Mouse (Mus musculus) liver (tissue): ENCODE measurements around the gene Ifih1.

Experiments
- DNase-seq: peaks from one replicate; pipeline ENCODE4 v3.0.0-alpha.2; 2020; ENCODE audit warnings: mixed read lengths

Gene Ifih1

DNA sequence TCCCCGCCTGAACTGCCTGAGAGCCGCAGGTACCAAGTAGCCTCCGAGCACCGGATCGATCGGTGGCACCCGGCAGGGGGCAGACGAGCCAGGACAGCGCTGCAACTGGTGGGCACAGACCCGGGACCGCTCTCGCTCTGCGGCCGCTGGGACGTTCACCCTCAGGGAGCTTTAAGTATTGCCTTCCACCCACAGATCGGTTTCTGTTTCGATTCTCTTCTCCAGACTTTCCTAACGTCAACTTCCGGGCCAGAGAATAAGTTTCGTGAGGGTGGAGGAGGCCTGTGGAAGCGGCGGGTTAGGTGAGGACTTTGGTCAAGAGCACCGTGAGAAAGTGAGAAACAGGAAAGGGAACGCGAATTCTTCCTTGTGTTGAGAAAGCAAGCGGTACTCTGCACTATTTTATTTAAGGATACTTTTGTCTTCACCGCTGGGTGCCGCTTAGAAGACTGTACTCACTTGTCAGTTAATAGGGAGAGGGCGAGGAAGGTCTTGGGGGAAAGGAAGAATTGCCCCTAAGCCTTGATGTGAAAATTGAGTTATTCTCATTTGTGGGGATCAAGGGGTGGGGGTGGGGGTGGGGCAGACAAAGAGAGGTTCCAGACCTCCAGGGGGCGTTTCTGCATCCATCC, at the start of gene Ifih1:
Gene Ifih1, minus strand, starts transcription at position 242 of the 632 bp plus-strand sequence.
- peak; percentile 80 for DNase-seq

DNA sequence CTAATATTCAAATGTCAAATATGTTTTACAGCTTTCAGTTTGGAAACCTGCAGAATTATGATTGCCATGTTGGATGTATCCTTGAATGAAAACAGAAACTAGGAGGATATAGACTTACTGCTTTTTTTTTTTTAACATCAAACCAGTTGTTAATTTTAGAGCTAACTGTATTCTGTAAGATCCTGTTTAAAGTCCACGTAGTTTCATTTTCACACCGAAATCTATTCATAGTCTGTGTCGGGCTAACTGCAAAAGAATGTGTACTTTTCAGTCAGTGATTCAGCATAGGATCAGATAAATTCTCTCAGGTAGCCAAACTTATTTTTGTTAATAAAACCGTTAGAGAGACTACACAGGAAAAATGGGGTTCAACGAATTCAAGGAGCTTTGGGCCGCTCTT, 39.9 kb upstream of the Ifih1 start:
- no peak for DNase-seq

DNA sequence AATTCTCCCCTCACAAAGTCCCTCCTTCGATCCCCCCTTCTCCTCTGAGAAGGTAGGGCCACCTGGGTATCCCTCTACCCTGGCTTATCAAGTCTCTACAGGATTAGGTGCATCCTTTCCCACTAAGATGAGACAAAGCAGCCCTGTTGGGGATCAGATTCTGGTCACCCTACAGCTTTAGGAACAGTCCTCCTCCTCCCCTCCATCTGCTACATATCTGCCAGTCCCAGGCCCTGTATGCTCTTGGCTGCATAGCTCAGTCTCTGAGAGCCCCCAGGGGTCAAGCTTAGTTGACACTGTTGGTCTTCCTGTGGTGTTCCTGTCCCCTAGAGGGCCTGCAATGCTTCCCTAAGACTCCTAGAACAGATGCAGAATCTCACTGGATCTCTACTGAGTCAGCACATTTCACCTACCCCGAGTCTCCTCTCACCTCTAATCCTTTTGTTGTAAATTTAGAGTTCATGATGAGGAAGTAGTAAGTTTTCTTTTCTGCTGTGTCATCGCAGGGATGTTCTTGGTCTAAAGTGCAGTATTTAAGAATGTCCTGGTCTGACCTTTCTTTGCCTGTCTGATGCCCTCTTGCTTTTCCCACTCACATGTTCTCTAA, 39.0 kb upstream of the Ifih1 start:
- no peak for DNase-seq

DNA sequence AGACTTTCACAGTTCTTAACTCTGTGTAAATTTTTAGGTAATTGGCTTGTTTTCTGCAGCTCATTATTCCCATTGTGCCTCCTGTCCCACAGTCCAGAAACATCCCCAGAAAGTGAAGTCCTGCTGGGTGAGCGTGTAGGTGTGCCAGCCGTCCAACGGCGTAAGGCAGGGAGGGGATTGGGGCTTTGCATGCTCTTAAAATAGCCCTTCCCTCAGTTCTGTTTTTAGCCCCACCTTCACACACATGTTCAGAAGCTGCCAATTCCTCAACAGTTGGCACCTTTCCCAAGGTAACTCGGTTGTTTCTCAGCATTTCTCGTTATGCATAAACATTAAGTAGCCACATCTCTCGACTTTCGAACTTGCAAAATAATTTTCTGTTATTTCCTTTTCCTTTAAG, 35.6 kb upstream of the Ifih1 start:
- no peak for DNase-seq

DNA sequence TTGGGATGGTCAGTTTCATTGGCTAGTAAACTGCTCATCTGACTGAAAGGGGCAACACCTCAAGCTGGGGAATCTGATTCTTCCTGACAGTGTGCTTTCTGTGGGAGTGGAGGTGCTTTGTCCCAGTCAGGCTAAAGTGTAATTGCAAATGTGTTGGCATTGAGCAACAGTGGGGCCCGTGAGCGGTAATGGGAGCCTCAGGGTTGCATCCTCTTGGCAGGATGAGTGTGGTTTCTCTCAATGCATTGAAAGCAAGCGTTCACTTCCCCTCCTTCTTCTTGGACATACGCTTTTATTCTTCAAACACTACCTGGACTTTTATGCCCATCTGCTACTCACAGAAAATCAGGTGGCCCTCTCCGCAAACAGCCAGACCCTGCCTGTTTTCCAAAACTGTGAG, 26.7 kb upstream of the Ifih1 start:
- DNase-seq = no peak

DNA sequence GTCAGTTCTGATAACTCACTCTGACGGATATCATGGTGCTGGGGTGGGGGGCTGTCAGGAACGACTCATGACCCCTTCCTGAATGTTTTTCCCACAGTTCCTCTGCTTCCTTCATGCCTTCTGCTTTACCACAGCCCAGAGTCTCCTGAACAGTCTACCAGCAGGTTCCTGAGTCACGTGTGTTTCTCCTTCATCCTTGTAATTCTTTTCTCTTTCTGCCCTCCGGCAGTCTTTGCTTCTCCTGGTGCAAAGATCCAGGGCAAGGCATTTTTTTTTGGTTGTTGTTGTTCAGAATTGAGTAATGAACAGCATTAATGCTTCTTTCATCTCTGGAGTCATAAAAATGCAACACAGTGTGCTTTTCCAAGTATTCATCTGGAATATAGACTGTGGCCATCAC, 24.7 kb upstream of the Ifih1 start:
- DNase-seq = no peak

DNA sequence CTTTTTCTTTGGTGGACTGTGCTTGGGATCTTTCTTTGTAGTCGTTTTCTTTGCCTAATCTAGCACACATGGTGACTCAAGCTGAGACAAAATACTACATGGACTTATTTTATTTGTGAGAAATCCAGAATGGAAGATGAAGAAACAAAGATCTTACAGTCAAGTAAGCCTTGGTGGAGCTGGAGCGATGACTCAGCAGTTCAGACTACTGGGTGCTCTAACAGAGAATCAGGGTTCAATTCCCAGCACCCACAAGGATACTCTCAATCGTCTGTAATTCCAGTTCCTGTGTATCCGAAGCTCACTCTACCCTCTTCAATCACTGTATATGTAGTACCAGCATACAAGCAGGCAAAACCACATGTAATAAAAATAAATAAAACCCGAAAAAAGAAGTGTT, 24.2 kb upstream of the Ifih1 start:
- DNase-seq = peak; percentile 33

DNA sequence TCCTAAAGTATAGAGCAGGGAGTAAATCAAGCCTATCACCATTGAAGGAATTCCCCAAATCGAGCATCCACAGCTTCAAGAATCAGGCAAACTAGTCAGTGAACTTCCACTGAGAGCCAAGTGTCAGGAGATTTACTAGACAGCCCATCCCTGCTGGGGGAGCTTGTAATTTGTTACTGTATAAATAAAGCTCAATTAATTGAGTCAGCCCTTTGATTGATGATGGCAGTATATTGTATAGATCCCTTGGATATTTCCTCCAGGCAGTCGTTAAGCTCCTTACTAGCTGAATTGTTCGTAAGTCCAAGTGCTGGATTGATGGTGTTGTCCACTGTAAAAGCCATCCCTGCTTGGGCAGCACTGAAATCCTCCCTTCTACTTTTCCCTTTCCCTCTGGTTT, 23.8 kb upstream of the Ifih1 start:
- DNase-seq = no peak

DNA sequence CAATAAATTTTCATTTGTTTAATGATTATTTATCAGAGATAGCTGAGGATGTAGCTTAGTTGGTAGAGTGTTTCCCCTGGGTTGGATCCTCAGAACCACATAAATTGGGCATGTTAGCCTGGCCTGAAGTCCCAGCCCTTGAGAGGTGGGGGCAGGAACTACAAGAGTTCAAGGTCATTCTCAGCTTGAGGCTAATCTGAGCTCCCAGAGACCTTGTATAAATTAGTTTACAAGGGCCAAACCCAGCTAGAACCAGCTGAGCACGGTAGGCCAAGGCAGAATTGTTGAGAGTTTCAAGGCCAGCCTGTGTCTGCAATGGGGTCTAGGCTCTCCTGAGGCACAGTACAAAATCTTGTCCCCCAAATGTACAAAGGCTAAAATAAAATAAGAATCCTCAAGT, 19.5 kb upstream of the Ifih1 start:
- no peak for DNase-seq

DNA sequence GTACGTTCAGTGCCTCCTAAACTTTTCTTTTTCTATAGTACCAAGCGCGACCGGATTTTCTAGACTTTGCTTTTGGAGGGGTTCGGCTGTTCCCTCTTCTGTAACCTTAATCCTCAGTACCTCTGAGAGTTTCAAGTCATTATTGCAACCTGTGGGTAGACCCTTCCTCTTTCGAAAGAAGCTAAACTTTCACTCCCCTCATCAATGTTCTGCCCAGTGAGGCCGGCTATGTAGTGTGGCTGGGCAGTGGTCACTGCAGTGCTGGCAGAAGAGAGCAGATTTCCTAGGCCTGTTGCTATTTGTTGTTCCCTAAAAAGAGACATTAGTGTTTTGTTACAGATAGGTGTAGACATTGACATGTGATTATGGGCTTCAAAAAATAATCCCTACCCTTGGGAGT, 18.8 kb upstream of the Ifih1 start:
- no peak for DNase-seq

DNA sequence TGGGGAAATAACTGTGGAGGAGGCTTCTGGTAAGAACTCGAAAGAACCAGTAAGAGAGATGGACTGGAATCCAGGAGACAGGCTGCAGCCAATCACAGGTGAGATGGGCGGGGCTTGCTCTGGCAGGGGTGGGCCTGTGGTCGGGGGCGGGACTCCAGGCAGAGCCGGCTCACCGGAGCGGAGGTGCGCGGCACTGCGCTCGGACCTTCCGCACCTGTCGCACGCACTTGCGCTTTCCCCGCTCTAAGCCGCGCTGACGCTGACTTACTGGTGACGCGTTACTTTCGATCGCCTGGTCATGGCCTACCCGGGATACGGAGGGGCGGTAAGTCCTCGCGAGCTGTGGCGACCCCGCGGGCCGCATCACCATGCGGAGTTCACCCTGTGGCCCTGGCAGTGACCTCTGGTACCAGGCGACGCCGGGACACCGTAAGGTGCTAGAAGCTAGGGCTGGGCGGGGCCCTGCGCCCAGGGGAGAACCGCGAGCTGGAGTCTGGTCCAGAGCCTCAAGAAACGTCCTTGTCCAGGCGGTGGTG, 18.1 kb upstream of the Ifih1 start, which contains the start of gene Gca:
Gene Gca, plus strand, starts transcription at position 151 of the 536 bp plus-strand sequence.
- DNase-seq = peak; percentile 93

DNA sequence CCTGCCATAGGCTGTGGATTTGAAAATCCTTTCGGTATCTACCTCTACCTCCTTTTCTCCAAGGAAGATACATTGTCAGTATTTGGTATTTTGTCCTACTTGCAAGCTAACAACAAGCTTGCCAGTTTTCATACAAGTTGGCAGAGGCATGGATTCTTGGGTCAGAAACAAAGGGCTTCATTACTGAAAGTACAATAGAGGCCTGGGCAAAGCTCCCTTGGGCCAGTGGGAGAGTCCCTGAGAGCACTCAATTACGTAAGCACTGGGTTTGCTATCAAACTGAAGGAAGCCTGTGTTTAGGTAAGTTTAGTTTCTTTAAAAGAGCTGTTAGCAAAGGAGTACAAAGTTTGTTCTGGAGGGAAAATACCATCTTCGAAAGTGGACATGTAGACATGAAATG, 16.5 kb upstream of the Ifih1 start:
- no peak for DNase-seq

DNA sequence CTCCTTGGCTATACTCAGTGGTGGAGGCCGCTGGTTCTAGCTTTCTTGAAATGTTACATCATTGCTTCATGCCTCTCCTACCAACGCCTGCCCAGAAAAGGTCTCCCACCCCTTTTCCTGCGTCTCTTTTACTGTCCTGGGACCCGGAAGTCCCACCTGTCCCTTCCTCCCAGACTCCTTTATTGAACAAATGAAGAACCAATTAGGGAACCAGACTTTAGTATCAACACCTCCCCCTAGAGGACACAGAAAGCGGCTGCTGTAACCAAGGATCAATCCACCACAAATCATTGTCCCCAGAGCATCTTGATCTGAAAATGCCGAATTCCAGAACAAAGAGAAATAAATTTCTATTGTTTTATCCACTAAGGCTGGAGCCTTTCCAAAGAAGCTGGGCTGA, 14.5 kb upstream of the Ifih1 start:
- no peak for DNase-seq

DNA sequence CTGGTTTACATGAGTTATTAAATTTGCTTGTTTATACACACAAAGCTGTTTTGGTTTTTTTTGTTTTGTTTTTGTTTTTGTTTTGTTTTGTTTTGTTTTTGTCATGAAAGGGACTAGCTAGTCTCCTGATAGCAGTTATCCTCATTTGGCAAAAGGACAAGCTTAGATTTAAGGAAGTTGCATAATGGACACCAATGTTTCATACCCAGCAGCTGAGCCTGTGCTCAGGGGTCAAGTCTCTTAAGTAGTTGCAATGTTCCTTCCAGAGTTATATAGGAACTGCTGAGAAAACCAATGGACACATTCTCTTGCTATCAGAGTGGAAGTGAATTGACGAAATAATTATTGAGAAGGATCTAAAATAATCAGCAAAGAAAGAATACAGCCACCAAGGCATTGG, 10.0 kb upstream of the Ifih1 start:
- no peak for DNase-seq

DNA sequence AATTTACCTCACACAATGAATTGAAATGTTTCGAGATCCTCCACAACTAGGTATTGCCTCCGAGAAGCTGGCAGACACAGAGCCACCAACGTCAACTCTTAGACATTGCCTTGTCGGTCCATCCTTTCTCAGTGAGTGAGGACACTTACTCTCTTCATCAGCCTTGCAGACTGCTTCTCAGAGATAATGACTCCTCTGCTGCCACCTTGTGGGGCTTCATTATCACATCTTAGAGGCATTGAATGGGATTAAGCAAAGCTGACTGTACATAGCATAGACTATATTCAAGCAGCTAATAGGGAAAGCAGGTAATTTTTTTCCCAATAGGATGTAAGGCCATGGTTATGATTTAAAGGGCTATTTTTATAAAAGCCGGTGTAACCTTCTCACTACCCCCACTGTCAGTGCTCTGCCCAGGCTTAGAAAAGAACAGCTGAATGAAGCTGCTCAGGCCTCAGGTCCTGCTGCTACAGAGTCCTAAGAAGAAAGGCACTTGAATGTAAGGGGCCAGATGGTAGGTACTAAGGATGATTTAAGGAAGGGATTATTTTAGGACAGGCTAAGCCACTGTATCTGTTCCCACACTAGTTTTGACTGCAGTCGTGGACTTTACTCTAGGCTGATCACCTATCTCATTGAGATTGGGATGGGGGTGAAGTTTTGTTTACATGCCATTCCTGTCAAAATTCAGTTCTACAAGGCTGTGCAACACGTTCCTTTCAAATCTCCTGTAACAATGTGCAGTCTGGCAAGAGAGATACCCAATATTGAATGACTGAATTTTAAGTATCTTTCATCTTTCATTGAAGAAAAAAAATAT, 8.7 kb upstream of the Ifih1 start:
- peak; percentile 58 for DNase-seq

DNA sequence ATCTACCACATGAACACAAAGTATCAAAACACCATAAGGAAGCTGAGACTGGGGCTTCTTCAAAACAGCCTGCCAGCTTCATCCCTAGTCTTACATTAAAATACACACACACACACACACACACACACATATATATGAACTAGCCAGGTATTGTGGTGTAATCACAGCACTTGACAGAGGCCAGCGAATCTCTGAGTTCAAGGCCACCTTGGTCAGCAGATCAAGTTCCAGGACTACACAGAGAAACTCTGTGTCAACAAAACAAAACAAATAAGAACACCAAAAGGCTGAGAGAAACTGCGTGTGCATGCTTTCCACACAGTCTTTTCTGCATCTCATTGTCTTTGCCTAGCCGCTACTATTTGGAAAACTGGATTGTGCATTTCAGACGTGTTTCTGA, 6.4 kb upstream of the Ifih1 start:
- no peak for DNase-seq

DNA sequence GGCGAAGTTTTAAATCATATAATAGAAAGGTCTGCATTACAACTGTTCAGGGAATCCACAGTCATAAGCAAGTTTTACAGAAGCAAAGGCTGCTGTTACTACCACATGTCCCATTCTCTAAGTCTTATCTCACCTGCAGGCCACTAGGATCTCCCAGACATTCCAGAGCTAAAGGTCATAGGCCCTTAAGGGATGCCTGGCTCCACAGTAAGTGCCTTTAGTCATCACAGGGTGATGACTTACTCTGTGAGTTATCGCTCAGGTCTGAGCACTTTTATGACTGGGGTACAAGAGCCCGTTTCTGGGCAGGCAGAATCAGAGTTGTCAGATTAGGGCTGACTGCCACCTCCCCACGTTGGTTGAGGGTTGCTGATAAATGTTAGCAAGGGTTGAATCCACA, 5.8 kb upstream of the Ifih1 start:
- DNase-seq = no peak

DNA sequence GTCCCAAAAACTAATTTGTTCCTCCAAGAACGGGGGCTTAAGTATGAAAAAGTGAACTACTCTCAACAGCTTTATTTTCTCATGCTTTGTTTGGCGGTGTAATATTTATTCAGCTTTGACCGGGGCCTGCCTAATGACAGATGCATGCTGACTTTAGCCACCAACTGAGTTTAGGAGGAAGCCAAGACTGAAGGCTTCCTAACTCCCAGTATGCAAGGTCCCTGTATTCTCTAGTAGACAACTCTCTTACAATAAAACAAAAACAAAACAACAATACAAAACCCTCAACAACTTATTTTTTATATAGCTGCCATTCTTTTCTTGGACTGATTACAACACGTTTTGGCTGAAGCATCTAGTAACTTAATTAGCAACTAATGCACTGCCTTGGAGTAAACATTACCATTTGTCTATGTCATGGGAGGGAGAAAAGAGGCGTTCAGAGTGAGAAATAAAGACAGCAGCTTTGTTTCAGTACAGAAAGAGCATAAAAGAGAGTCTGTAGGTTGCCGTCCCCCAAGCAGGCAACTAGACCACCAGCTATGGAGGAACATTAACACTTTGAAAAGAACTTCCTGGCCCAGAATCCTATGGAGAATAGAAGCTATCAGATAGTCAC, 725 bp upstream of the Ifih1 start:
- no peak for DNase-seq

DNA sequence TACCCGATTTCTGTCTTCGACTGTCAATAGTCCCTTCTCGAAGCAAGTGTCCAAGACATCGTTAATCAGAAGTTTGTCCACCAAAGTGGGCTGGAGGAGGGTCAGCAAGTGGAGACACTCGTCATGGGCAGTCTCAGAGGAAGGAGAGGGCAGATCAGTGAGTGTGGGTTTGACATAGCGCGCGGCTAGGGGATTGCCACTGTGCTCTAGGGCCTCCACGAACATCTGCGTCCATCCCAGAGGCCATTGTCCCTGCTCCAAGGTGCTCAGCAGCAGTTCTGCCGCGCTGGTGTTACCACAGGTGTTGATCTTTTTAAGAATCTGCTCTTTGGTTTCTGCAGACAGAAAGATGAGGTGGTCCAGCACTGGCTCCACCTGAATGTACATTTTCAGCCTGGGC, 580 bp downstream of the Ifih1 start:
- DNase-seq = peak; percentile 20

DNA sequence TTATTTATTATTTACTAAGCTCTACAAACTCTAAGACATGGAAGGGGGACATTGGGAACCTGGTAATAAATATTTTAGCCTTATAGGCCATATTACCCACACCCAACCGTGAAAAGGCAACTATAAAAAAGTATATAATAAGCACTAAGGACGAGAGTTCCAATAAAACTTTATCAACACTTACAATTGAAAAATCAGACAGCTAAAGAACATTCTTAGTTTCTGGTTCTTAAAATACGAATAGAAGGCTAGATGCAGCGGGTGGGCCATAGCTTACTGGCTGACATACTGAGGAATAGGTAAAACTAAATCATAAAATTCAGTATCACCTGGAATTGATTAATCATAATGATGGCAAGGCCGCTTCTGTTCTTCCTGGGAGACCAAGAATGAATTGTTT, 1.2 kb downstream of the Ifih1 start:
- no peak for DNase-seq

DNA sequence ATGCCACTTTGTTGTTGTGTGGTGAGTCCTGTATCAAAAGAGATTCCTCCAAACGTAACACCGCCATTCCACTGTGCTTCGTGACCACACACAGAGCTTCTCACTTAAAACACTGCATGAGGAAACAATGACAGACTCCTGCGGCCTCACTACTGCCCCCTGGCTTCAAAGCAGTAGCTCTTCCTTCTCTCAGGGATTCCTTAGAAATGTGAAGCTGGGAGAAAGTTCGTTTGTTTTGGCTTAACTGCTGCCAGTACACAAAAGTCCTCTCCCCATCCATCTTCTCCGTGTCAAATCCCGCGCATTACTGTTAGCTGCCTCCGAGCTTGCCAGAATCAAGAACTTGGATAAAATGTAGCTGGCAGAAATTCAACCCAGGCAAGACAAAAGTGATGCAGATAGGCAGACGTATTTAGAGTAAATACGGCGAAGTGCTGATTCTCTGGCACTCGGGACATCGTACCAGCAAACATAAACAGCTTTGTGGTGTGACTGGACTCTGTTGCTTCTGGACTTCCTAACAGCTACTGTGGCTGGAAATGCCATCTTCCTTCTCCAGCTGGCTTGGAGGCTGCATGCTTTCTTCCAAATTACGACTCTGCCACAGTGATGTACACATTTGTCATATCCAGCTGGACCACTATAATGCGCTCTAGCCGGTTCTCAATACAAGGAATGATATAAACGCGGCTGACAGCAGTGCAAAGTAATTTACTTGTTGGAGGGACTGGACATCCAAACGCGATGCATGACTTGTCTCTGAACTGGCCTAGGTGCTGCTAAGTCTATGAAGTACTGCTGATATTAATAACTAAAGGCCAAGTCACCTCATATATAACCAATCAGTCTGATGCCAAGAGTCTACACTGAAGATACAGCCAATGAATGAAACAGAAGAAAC, 2.4 kb downstream of the Ifih1 start:
- DNase-seq = peak; percentile 69

DNA sequence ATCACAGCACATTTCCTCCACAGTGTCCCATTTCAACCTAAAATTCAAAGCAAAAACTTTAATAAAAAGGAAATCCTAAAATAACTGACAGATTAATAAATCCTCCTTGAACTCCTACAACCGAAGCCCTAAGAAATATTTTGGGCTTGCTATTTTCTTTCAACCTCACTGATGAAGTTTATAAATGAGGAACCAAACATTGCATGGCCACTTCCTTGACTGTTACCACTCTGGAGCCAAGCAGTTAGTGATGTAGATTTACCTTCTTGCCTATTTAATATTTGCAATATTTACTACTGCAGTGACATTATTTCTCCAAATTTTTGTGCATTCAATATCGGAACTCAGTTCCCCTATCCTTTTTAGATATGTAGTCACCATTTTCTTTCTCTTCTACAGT, 6.2 kb downstream of the Ifih1 start:
- no peak for DNase-seq
